Mouse (Mus musculus): ENCODE results near the gene Cop1. TPM values are rescaled to one million over a fixed set of nuclear protein-coding genes. Genes with fewer than 3 reads are reported as not detected.

Cop1 gene
- polyA plus RNA-seq, 1 experiment from 2014 or later = 38.2 TPM

GRCm38 (mm10) chr1:159371881-159372390 lies 139.8 kb downstream of the Cop1 start:
- WGBS = 48% methylated on average over 4 of the region's 4 CpGs
- H3K9ac ChIP-seq (replicated peaks; ENCODE audit: low read depth, low read length) = no peak overlapping the region

DNA sequence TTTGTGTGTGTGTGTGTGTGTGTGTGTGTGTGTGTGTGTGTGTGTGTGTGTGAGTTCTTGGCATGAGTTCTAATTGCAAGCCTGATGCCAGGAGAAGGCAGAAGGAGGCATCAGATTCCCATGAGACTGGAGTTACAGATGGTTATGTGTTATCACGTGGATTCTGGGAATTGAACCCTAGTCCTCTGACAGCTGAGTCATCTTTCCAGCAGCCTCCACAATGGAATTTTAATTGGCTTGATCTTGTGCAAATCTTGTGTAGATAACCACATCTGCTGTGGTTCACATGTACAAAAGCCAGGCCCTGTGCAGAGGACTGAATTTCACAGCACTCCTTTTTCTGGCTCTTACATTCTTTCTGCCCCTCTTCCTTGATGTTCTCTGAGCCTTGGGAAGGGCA lies 150.1 kb downstream of the Cop1 start:
- H3K9me3 ChIP-seq (ENCODE audit: control insufficient read depth, low read depth, low read length) = no peaks in the 10 kb centered on the region
- ATAC-seq (ENCODE audit: insufficient number of reproducible peaks, insufficient read depth, low FRiP score, low read depth) = no peak
- H3K9ac ChIP-seq (replicated peaks; ENCODE audit: low read depth, low read length) = no peak overlapping the region
- 53% methylated on average over 1 of the region's 1 CpGs for WGBS
- H3K27me3 ChIP-seq (ENCODE audit: control insufficient read depth, insufficient read depth, low read length) = no peaks in the 10 kb centered on the region
- no peak overlapping the region for H3K27ac ChIP-seq (ENCODE audit: low read length)
- H3K4me2 ChIP-seq (replicated peaks; ENCODE audit: low read depth, low read length) = no peak overlapping the region
- H3K4me1 ChIP-seq (ENCODE audit: control insufficient read depth, insufficient read depth, low read length) = no peaks in the 10 kb centered on the region
- H3K4me3 ChIP-seq (ENCODE audit: low read depth, low read length) = no peak overlapping the region
- H3K36me3 ChIP-seq (ENCODE audit: control insufficient read depth, insufficient read depth, low read length) = no peaks in the 10 kb centered on the region

More at GRCm38 (mm10) chr1:159371881-159372390, 139.8 kb downstream of the Cop1 start:
- no peak overlapping the region for H3K27ac ChIP-seq (ENCODE audit: low read length)
- no peaks in the 10 kb centered on the region for H3K4me1 ChIP-seq (ENCODE audit: control insufficient read depth, insufficient read depth, low read length)
- H3K36me3 ChIP-seq (ENCODE audit: control insufficient read depth, insufficient read depth, low read length) = no peaks in the 10 kb centered on the region
- H3K27me3 ChIP-seq (ENCODE audit: control insufficient read depth, insufficient read depth, low read length) = no peaks in the 10 kb centered on the region
- H3K4me3 ChIP-seq (ENCODE audit: low read depth, low read length) = no peak overlapping the region
- ATAC-seq (ENCODE audit: insufficient number of reproducible peaks, insufficient read depth, low FRiP score, low read depth) = no peak
- H3K4me2 ChIP-seq (replicated peaks; ENCODE audit: low read depth, low read length) = no peak overlapping the region
- no peaks in the 10 kb centered on the region for H3K9me3 ChIP-seq (ENCODE audit: control insufficient read depth, low read depth, low read length)

DNA sequence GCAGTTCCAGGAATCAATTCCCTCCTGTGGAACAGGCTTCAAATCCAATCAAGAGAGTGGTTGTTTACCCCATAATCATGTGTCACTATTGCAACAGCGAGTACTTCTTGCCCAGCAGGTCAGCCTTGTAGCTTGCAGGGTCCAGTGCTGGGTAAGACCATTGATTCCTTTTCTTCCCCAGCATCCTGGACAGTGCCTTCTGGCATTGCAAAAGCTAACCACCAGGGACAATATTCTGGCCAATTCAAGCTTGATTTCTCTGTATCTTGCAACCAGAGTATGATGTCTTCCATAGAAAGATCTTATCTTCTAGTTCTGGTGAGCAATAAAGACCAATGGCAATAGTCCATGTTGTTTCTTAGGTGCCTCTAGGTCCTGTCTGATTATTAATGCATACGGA lies 150.8 kb downstream of the Cop1 start:
- WGBS = 86% methylated on average over 2 of the region's 2 CpGs
- Histone ChIP-seq H3K27me3 (ENCODE audit: control insufficient read depth, insufficient read depth, low read length) (no peaks in the 10 kb centered on the region), H3K4me3 (ENCODE audit: low read depth, low read length) (no peak overlapping the region), H3K4me1 (ENCODE audit: control insufficient read depth, insufficient read depth, low read length) (no peaks in the 10 kb centered on the region), H3K27ac (ENCODE audit: low read length) (no peak overlapping the region), H3K4me2 (replicated peaks; ENCODE audit: low read depth, low read length) (no peak overlapping the region), H3K9me3 (ENCODE audit: control insufficient read depth, low read depth, low read length) (no peaks in the 10 kb centered on the region), H3K36me3 (ENCODE audit: control insufficient read depth, insufficient read depth, low read length) (no peaks in the 10 kb centered on the region), H3K9ac (replicated peaks; ENCODE audit: low read depth, low read length) (no peak overlapping the region)
- ATAC-seq (ENCODE audit: insufficient number of reproducible peaks, insufficient read depth, low FRiP score, low read depth) = no peak

DNA sequence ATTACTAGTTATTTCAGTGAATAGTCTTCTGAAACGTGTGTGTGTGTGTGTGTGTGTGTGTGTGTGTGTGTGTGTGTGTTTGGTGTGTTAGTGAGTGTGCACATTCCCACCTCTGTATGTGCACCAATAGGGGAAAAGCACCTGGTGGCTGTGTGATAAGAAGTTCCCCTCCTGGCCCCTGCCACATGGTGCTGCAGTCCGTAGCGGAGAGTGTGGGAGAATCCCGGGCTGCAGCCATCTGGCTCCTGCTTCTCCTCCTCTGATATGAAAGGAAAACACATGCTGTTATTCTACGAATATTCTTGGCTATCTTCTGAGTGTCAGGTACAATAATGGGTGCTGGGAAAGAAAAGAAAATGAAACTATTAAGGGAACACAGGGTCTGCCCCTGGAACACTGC lies 154.3 kb downstream of the Cop1 start:
- H3K4me2 ChIP-seq (replicated peaks; ENCODE audit: low read depth, low read length) = no peak overlapping the region
- H3K27me3 ChIP-seq (ENCODE audit: control insufficient read depth, insufficient read depth, low read length) = no peaks in the 10 kb centered on the region
- WGBS = 56% methylated on average over 5 of the region's 5 CpGs

DNA sequence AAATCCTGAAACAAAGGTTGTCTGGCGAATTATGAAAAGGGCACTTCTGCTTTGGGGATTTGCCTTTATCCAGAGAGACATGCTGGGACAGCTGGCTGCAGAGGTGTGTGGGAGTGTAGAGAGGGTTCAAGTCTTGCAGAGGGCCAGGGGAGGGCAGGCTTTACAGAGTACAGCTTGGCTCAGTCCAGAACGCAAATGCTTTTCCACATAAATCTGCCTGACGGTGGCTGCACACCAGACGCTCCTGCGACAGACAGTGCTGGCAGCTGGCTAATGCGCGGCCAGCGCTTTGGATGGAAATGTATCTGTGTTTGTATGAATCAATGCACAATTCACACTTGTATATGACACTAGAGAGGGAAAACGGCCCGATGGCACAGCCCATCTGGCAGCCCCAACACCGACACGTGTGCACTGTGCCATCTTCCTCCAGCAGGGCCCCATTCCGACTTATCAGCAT lies 156.5 kb downstream of the Cop1 start:
- Histone ChIP-seq H3K27ac (ENCODE audit: low read length) (no peak overlapping the region), H3K36me3 (ENCODE audit: control insufficient read depth, insufficient read depth, low read length) (no peaks in the 10 kb centered on the region), H3K9ac (replicated peaks; ENCODE audit: low read depth, low read length) (no peak overlapping the region), H3K4me1 (ENCODE audit: control insufficient read depth, insufficient read depth, low read length) (peaks cover 6% of the 10 kb centered on the region; the same call in 1 of the 2 replicates), H3K27me3 (ENCODE audit: control insufficient read depth, insufficient read depth, low read length) (no peaks in the 10 kb centered on the region), H3K4me3 (ENCODE audit: low read depth, low read length) (no peak overlapping the region), H3K9me3 (ENCODE audit: control insufficient read depth, low read depth, low read length) (no peaks in the 10 kb centered on the region), H3K4me2 (replicated peaks; ENCODE audit: low read depth, low read length) (no peak overlapping the region)
- no peak for ATAC-seq (ENCODE audit: insufficient number of reproducible peaks, insufficient read depth, low FRiP score, low read depth)
- WGBS = 54% methylated on average over 13 of the region's 13 CpGs

More for the DNA sequence above, 154.3 kb downstream of the Cop1 start:
- Histone ChIP-seq H3K9me3 (ENCODE audit: control insufficient read depth, low read depth, low read length) (no peaks in the 10 kb centered on the region), H3K4me3 (ENCODE audit: low read depth, low read length) (no peak overlapping the region), H3K27ac (ENCODE audit: low read length) (no peak overlapping the region), H3K9ac (replicated peaks; ENCODE audit: low read depth, low read length) (no peak overlapping the region), H3K4me1 (ENCODE audit: control insufficient read depth, insufficient read depth, low read length) (no peaks in the 10 kb centered on the region), H3K36me3 (ENCODE audit: control insufficient read depth, insufficient read depth, low read length) (no peaks in the 10 kb centered on the region)
- ATAC-seq (ENCODE audit: insufficient number of reproducible peaks, insufficient read depth, low FRiP score, low read depth) = no peak

DNA sequence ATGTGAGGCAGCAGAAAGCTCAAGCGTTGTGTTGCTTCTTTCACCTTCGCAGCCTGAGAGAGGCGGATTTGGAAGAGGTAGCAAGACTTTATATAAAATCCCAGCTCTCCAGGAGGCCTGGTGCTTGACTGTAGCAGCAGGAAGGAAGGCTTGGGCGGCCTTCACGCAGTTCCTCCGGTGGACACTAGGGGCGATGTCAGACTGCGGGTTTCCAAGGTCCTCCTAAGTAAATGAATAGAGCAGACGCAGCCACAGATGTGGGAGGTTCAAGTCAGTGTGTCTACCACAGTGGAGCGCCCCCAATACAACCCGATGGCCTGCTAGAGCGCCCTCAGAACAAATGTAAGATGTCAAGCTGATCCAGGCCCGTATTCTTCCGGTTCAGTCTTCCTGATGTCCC lies 157.9 kb downstream of the Cop1 start:
- no peaks in the 10 kb centered on the region for H3K36me3 ChIP-seq (ENCODE audit: control insufficient read depth, insufficient read depth, low read length)

GRCm38 (mm10) chr1:159392667-159393066 lies 160.5 kb downstream of the Cop1 start:
- Histone ChIP-seq H3K4me3 (ENCODE audit: low read depth, low read length) (no peak overlapping the region), H3K27me3 (ENCODE audit: control insufficient read depth, insufficient read depth, low read length) (no peaks in the 10 kb centered on the region), H3K4me2 (replicated peaks; ENCODE audit: low read depth, low read length) (no peak overlapping the region), H3K9ac (replicated peaks; ENCODE audit: low read depth, low read length) (no peak overlapping the region), H3K4me1 (ENCODE audit: control insufficient read depth, insufficient read depth, low read length) (peaks cover 6% of the 10 kb centered on the region; the same call in 1 of the 2 replicates), H3K36me3 (ENCODE audit: control insufficient read depth, insufficient read depth, low read length) (no peaks in the 10 kb centered on the region), H3K9me3 (ENCODE audit: control insufficient read depth, low read depth, low read length) (no peaks in the 10 kb centered on the region), H3K27ac (ENCODE audit: low read length) (no peak overlapping the region)
- no peak for ATAC-seq (ENCODE audit: insufficient number of reproducible peaks, insufficient read depth, low FRiP score, low read depth)
- 59% methylated on average over 8 of the region's 8 CpGs for WGBS

More for the DNA sequence above, 157.9 kb downstream of the Cop1 start:
- no peak overlapping the region for H3K9ac ChIP-seq (replicated peaks; ENCODE audit: low read depth, low read length)
- H3K9me3 ChIP-seq (ENCODE audit: control insufficient read depth, low read depth, low read length) = no peaks in the 10 kb centered on the region
- peak; percentile 23; the same call in 1 of the 2 replicates for ATAC-seq (ENCODE audit: insufficient number of reproducible peaks, insufficient read depth, low FRiP score, low read depth)
- no peak overlapping the region for H3K27ac ChIP-seq (ENCODE audit: low read length)
- no peak overlapping the region for H3K4me3 ChIP-seq (ENCODE audit: low read depth, low read length)
- H3K4me2 ChIP-seq (replicated peaks; ENCODE audit: low read depth, low read length) = no peak overlapping the region
- peaks cover 6% of the 10 kb centered on the region; the same call in 1 of the 2 replicates for H3K4me1 ChIP-seq (ENCODE audit: control insufficient read depth, insufficient read depth, low read length)
- H3K27me3 ChIP-seq (ENCODE audit: control insufficient read depth, insufficient read depth, low read length) = no peaks in the 10 kb centered on the region
- 23% methylated on average over 14 of the region's 14 CpGs for WGBS

- ATAC-seq (ENCODE audit: insufficient number of reproducible peaks, insufficient read depth, low FRiP score, low read depth) = no peak
- WGBS = 18% methylated on average over 6 of the region's 6 CpGs
Observed at GRCm38 (mm10) chr1:159393070-159393699, 161.1 kb downstream of the Cop1 start.

More at GRCm38 (mm10) chr1:159393070-159393699, 161.1 kb downstream of the Cop1 start:
- H3K27me3 ChIP-seq (ENCODE audit: control insufficient read depth, insufficient read depth, low read length) = no peaks in the 10 kb centered on the region
- H3K27ac ChIP-seq (ENCODE audit: low read length) = no peak overlapping the region; the same call in 1 of the 2 replicates
- H3K9ac ChIP-seq (replicated peaks; ENCODE audit: low read depth, low read length) = no peak overlapping the region
- H3K4me1 ChIP-seq (ENCODE audit: control insufficient read depth, insufficient read depth, low read length) = peaks cover 6% of the 10 kb centered on the region; the same call in 1 of the 2 replicates
- H3K4me2 ChIP-seq (replicated peaks; ENCODE audit: low read depth, low read length) = no peak overlapping the region
- H3K36me3 ChIP-seq (ENCODE audit: control insufficient read depth, insufficient read depth, low read length) = no peaks in the 10 kb centered on the region
- H3K9me3 ChIP-seq (ENCODE audit: control insufficient read depth, low read depth, low read length) = no peaks in the 10 kb centered on the region
- no peak overlapping the region for H3K4me3 ChIP-seq (ENCODE audit: low read depth, low read length)
